In genomic region chr19:38332245-38332644, GRCm38 (mm10) we compare ENCODE assay signal across 17 mouse cellular contexts.
DNase-seq lines count a peak whose midpoint lies in the region; ATAC-seq and TF ChIP-seq lines count a peak whose summit lies in the region.
"Had no signal": no experiment of that assay in that cellular context is flagged by ENCODE, and none has a peak within 500 bp of the region (broad histone marks: within the 10 kb centered on the region; RNA-seq: fewer than 3 reads in every experiment).

No protein-coding gene starts in this region.

- peak; percentile 31; the same call in 1 of the 2 replicates for ATAC-seq in forebrain, embryonic 16.5 days
- no peak for ATAC-seq in forebrain, embryonic 12.5 days (ENCODE audit: low FRiP score)
- no peak for ATAC-seq in hindbrain, postnatal 0 days
- no peak for ATAC-seq in megakaryocyte, adult 5-6 weeks (ENCODE audit: poor library complexity, severe bottlenecking)

- no peak overlapping the region for H3K9ac ChIP-seq in forebrain, embryonic 16.5 days (replicated peaks; ENCODE audit: low read depth, low read length)
- no peak overlapping the region for H3K9ac ChIP-seq in forebrain, embryonic 12.5 days
- H3K9ac ChIP-seq in hindbrain, postnatal 0 days (replicated peaks; ENCODE audit: low read length) = no peak overlapping the region
- H3K9ac ChIP-seq: hindbrain, embryonic 15.5 days; liver, embryonic 13.5 days had no signal

- intact Hi-C loops in left cerebral cortex, postnatal 14 days (cut with DNase I) = no loop called here

- no peaks in the 10 kb centered on the region for H3K36me3 ChIP-seq in forebrain, embryonic 16.5 days (ENCODE audit: control insufficient read depth, insufficient read depth)
- H3K36me3 ChIP-seq in forebrain, embryonic 12.5 days (replicated peaks) = no peaks in the 10 kb centered on the region
- H3K36me3 ChIP-seq in hindbrain, postnatal 0 days (ENCODE audit: insufficient read depth, low read length) = no peaks in the 10 kb centered on the region
- H3K36me3 ChIP-seq: hindbrain, embryonic 15.5 days; limb, embryonic 10.5 days; liver, embryonic 13.5 days had no signal

- no peaks in the 10 kb centered on the region for H3K9me3 ChIP-seq in forebrain, embryonic 16.5 days (ENCODE audit: control insufficient read depth, low read length)
- no peaks in the 10 kb centered on the region for H3K9me3 ChIP-seq in forebrain, embryonic 12.5 days
- no peaks in the 10 kb centered on the region for H3K9me3 ChIP-seq in hindbrain, postnatal 0 days (ENCODE audit: low read length)
- H3K9me3 ChIP-seq: hindbrain, embryonic 15.5 days; limb, embryonic 10.5 days; liver, embryonic 13.5 days had no signal

- no peak overlapping the region for H3K4me3 ChIP-seq in forebrain, embryonic 16.5 days (replicated peaks; ENCODE audit: low read length)
- H3K4me3 ChIP-seq in forebrain, embryonic 12.5 days (replicated peaks) = no peak overlapping the region
- H3K4me3 ChIP-seq in hindbrain, postnatal 0 days (ENCODE audit: low read length) = no peak overlapping the region
- H3K4me3 ChIP-seq: hindbrain, embryonic 15.5 days; limb, embryonic 10.5 days; liver, embryonic 13.5 days had no signal

- H3K4me2 ChIP-seq in forebrain, embryonic 16.5 days (ENCODE audit: low read length) = no peak overlapping the region
- H3K4me2 ChIP-seq in forebrain, embryonic 12.5 days = no peak overlapping the region
- H3K4me2 ChIP-seq in hindbrain, postnatal 0 days (ENCODE audit: low read depth, low read length) = no peak overlapping the region
- H3K4me2 ChIP-seq: hindbrain, embryonic 15.5 days; liver, embryonic 13.5 days had no signal

- DNase-seq in left cerebral cortex, postnatal 14 days (ENCODE audit: low spot score in 2 of 2) = peak; percentile 43 to 75
- DNase-seq in left cerebral cortex, adult 11 months (ENCODE audit: low spot score) = no peak
- peak; percentile 80 for DNase-seq in brain, adult 2 months (ENCODE audit: low read depth, low spot score)
- DNase-seq in heart, postnatal 4 days = peak; percentile 13
- DNase-seq in hindbrain, postnatal 0 days (ENCODE audit: low spot score) = no peak
- DNase-seq: adrenal gland, postnatal 25 days; kidney, adult 9 months; liver, embryonic 13.5 days; lung, postnatal 10 days; midbrain, embryonic 14.5 days; spleen, adult 18-20 months had no signal

- no peaks in the 10 kb centered on the region for H3K4me1 ChIP-seq in forebrain, embryonic 16.5 days (replicated peaks; ENCODE audit: control insufficient read depth, insufficient read depth, low read length)
- H3K4me1 ChIP-seq in forebrain, embryonic 12.5 days = no peaks in the 10 kb centered on the region
- H3K4me1 ChIP-seq in hindbrain, postnatal 0 days (ENCODE audit: insufficient read depth, low read length) = no peaks in the 10 kb centered on the region
- H3K4me1 ChIP-seq: hindbrain, embryonic 15.5 days; limb, embryonic 10.5 days; liver, embryonic 13.5 days had no signal

- H3K27ac ChIP-seq in forebrain, embryonic 16.5 days (ENCODE audit: low read length) = no peak overlapping the region
- no peak overlapping the region for H3K27ac ChIP-seq in forebrain, embryonic 12.5 days
- no peak overlapping the region for H3K27ac ChIP-seq in hindbrain, postnatal 0 days
- H3K27ac ChIP-seq: hindbrain, embryonic 15.5 days; limb, embryonic 10.5 days; liver, embryonic 13.5 days; stomach, postnatal 0 days had no signal

- no peaks in the 10 kb centered on the region for H3K27me3 ChIP-seq in forebrain, embryonic 16.5 days (replicated peaks; ENCODE audit: control insufficient read depth, insufficient read depth, low read length)
- H3K27me3 ChIP-seq in forebrain, embryonic 12.5 days = 0 out of 2 replicates have a peak, but pooled peaks cover 5% of the 10 kb centered on the region
- H3K27me3 ChIP-seq in hindbrain, postnatal 0 days (ENCODE audit: insufficient read depth, low read length) = no peaks in the 10 kb centered on the region
- H3K27me3 ChIP-seq: hindbrain, embryonic 15.5 days; liver, embryonic 13.5 days had no signal

- no peak for TF ChIP-seq CTCF in hindbrain, postnatal 0 days (IDR thresholded peaks at IDR 0.05; ENCODE audit: low read depth)

- WGBS in forebrain, embryonic 16.5 days = 65% methylated on average over 2 of the region's 2 CpGs
- WGBS in forebrain, embryonic 12.5 days = 86% methylated on average over 2 of the region's 2 CpGs
- WGBS in hindbrain, postnatal 0 days = 68% methylated on average over 2 of the region's 2 CpGs

Comparison
In these comparisons a context has a peak if more than half of its experiments do, and no peak if none do; other contexts are left out.
1. DNase-seq: peak in left cerebral cortex, postnatal 14 days (2 of 2), brain, adult 2 months (single experiment) and heart, postnatal 4 days (single experiment); none in left cerebral cortex, adult 11 months (single experiment) and hindbrain, postnatal 0 days (single experiment).